Mouse (Mus musculus): ENCODE results near the gene Rhox7b.
"Not testable (repeated sequence)": the region's sequence is repeated elsewhere in the genome, so short reads cannot be mapped to it uniquely, and the experiment has no call there.

Gene Rhox7b

DNA sequence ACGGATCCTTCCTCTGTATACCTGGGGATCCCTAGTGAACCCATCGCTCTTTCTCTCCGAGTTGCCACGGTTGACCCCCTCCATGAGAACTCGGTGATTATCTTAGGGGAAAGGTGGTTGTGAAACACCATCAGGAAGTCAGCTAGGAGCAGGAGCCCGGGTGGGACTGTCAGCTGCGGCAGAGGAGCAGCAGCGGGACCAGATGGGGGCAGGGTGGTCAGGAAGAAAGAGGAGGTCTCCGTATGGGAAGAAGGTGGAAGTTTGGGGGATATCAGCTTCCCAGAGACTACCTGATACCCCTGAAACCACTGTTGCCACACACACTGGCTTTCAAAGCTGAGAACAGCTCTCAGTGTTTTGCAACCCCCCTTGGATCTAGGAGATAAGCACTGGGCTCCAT is at the start of gene Rhox7b:
TSS of gene Rhox7b (minus strand) at position 101 of the 400 bp plus-strand sequence.
- not testable (repeated sequence) for DNase-seq (ENCODE audit: low spot score)

DNA sequence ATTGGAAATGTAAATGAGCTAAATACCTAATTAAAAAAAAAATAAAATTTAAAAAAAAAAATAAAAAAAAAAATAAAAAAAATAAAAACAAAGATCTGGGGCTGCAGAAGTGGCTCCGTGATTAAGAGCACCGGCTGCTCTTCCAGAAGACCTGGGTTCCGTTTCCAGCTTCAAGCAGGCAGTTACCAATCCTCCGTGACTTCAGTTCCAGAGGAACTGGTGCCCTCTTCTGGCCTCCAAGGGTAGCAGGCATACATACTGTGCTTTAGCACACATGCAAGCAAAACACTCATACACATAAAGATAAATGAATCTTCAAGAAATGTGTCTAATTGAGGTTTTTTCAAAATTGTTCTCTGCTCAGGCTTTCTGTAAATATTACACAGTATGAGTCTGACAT is 19.3 kb upstream of the Rhox7b start:
- DNase-seq (ENCODE audit: low spot score), result no peak

- no peak for DNase-seq (ENCODE audit: low spot score)
Observed at GRCm38 (mm10) chrX:37908581-37908980, 11.5 kb upstream of the Rhox7b start.

DNA sequence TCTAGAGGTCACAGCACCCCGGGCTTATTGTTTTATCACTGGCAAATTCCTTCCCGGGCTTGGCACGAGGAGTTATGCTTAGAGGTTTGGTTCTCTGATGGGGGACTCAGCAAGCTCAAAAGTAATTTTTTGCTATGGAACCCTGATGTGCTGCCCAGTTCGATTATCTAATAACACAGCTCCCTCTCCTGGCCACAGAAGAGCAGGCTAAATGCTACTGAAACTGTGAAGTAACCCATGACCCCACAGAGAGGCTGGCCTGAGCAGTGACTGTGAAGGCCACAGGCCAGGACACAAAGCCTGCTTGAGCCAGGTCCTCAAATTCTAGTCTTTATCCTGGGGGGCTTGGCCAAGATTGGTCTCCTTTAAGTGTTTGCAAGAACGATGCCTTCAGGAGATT is 6.7 kb upstream of the Rhox7b start:
- no peak for DNase-seq (ENCODE audit: low spot score)

- not testable (repeated sequence) for DNase-seq (ENCODE audit: low spot score)
Observed at GRCm38 (mm10) chrX:37901670-37902069, 4.6 kb upstream of the Rhox7b start, which contains the start of gene Rhox9. Gene Rhox9, minus strand, starts transcription at chrX:37901770.

DNA sequence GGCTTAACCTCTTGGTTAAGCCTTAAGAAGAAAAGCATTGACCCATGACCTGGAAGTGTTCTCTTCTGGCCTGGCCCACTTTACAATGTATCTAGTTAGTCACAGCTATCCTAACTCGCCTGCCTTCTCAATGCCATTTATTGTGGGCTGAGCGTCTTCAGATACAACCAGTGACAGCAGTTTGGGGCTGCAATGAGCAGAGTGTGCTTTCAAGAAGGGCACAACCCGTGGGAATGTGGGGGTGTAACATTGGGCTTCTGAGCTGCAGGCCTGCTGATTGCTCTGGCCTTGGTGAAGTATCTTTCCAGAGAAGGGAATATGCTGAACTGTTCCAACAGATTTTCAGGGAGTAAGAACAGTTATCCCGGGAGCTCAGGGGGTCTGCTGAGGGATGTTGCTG is 18.2 kb downstream of the Rhox7b start, which contains the start of gene Rhox8:
TSS of gene Rhox8 (minus strand) at position 101 of the 400 bp plus-strand sequence.
- DNase-seq (ENCODE audit: low spot score), result no peak

- no peak for DNase-seq (ENCODE audit: low spot score)
Observed at GRCm38 (mm10) chrX:37871641-37872040, 25.4 kb downstream of the Rhox7b start.
